Mouse (Mus musculus) lung, postnatal 0 days (tissue): ENCODE measurements around the gene Rpsa. TPM values are rescaled to one million over a fixed set of nuclear protein-coding genes. Genes with fewer than 3 reads are reported as not detected.
A peak's percentile ranks its signal among the peaks of the same experiment; 100 is the strongest.

Source experiments
- ATAC-seq: fragments of 200-750 bp; cut with Nextera tagmentation; 2 replicates; pipeline ENCODE4 v1.8.0; 2017; ENCODE audit warnings: moderate library complexity
- DNase-seq: peaks from one replicate; pipeline ENCODE4 v3.0.0-alpha.2; 2016; ENCODE audit warnings: low spot score
- H3K27ac ChIP-seq: fragments of 300-500 bp; sonication (generic); 2 replicates; pipeline ENCODE4 v1.5.1; 2014; ENCODE audit warnings: antibody characterized with exemption, mild to moderate bottlenecking, low read length, mixed read lengths
- H3K27me3 ChIP-seq: fragments of 300-500 bp; sonication (generic); replicated peaks from 2 replicates; pipeline ENCODE4 v1.6.1; 2014; ENCODE audit warnings: low read length, mixed read lengths; ENCODE audit not compliant: insufficient read depth
- H3K36me3 ChIP-seq: fragments of 300-500 bp; sonication (generic); 2 replicates; pipeline ENCODE4 v1.6.1; 2014; ENCODE audit warnings: low read length, mixed read lengths; ENCODE audit not compliant: insufficient read depth
- H3K4me1 ChIP-seq: fragments of 300-500 bp; sonication (generic); 2 replicates; pipeline ENCODE4 v1.6.1; 2014; ENCODE audit warnings: antibody characterized with exemption, low read depth, low read length, mixed read lengths; ENCODE audit not compliant: insufficient read depth
- H3K4me2 ChIP-seq: fragments of 300-500 bp; sonication (generic); replicated peaks from 2 replicates; pipeline ENCODE4 v1.6.1; 2014; ENCODE audit warnings: low read depth, mild to moderate bottlenecking, low read length, moderate library complexity, mixed read lengths
- H3K4me3 ChIP-seq: fragments of 300-500 bp; sonication (generic); 2 replicates; pipeline ENCODE4 v1.5.1; 2014; ENCODE audit warnings: low read depth, low read length
- H3K9ac ChIP-seq: fragments of 300-500 bp; sonication (generic); replicated peaks from 2 replicates; pipeline ENCODE4 v1.6.1; 2014; ENCODE audit warnings: low read depth, mild to moderate bottlenecking
- H3K9me3 ChIP-seq: fragments of 300-500 bp; sonication (generic); 2 replicates; pipeline ENCODE4 v1.6.1; 2016; ENCODE audit warnings: low read length, mixed read lengths
- CTCF ChIP-seq: IDR thresholded peaks from 2 replicates; pipeline ENCODE4 v1.5.1; 2016; ENCODE audit warnings: antibody characterized with exemption, mild to moderate bottlenecking
- EP300 ChIP-seq: IDR thresholded peaks from 2 replicates; pipeline ENCODE4 v1.6.1; 2016; ENCODE audit warnings: antibody characterized with exemption, mild to moderate bottlenecking, control low read depth
- WGBS: fragments of 180-500 bp; shearing (Covaris S2); extraction: QIAGEN DNeasy Blood & Tissue Kit; methylation state at CpG from one replicate; pipeline ENCODE4 v1.1.7; 2014; 5-methylcytosine and 5-hydroxymethylcytosine counted together
- polyA plus RNA-seq: library from polyadenylated mRNA; unstranded; fragments of >200 nt; fragmentation: Nextera tagmentation; extraction: Ambion mirVana; gene quantifications from 2 replicates; pipeline ENCODE4 v1.2.1, GENCODE M21; 2015

Rpsa gene
- 616 and 675 TPM in 2 replicates for polyA plus RNA-seq

GRCm38 (mm10) chr9:120127538-120128251 is at the start of gene Rpsa:
Gene Rpsa (plus strand): TSS chr9:120127689.
- WGBS: under 1% methylated on average over 69 of the region's 72 CpGs
- TF ChIP-seq EP300: no peak
- TF ChIP-seq CTCF: no peak; the same call in 1 of the 2 replicates
- Histone ChIP-seq H3K4me1 (no peaks in the 10 kb centered on the region), H3K36me3 (peaks cover 19% of the 10 kb centered on the region), H3K27ac (peak within 1 kb of the TSS; percentile 91), H3K9ac (peak within 1 kb of the TSS; percentile 90), H3K9me3 (no peaks in the 10 kb centered on the region), H3K4me3 (peak within 1 kb of the TSS; percentile 79), H3K27me3 (no peaks in the 10 kb centered on the region), H3K4me2 (peak within 1 kb of the TSS; percentile 73)
- ATAC-seq (peak; percentile 98), DNase-seq (peak; percentile 99)

GRCm38 (mm10) chr9:120078241-120078640 is 49.2 kb upstream of the Rpsa start:
- Histone ChIP-seq H3K9me3 (no peaks in the 10 kb centered on the region), H3K27ac (no peak overlapping the region), H3K9ac (no peak overlapping the region), H3K36me3 (no peaks in the 10 kb centered on the region), H3K4me2 (no peak overlapping the region), H3K4me1 (no peaks in the 10 kb centered on the region), H3K4me3 (no peak overlapping the region), H3K27me3 (no peaks in the 10 kb centered on the region)
- DNase-seq: no peak
- TF ChIP-seq EP300 (no peak), CTCF (no peak)
- WGBS: 75% methylated on average over 3 of the region's 3 CpGs
- ATAC-seq: no peak

GRCm38 (mm10) chr9:120079901-120080300 is 47.6 kb upstream of the Rpsa start:
- ATAC-seq (no peak), DNase-seq (no peak)
- Histone ChIP-seq H3K4me2 (no peak overlapping the region), H3K36me3 (no peaks in the 10 kb centered on the region), H3K27ac (no peak overlapping the region), H3K4me3 (no peak overlapping the region), H3K9me3 (no peaks in the 10 kb centered on the region), H3K27me3 (no peaks in the 10 kb centered on the region), H3K4me1 (no peaks in the 10 kb centered on the region), H3K9ac (no peak overlapping the region)
- 49% methylated on average over 7 of the region's 7 CpGs for WGBS
- TF ChIP-seq CTCF (no peak), EP300 (no peak)

DNA sequence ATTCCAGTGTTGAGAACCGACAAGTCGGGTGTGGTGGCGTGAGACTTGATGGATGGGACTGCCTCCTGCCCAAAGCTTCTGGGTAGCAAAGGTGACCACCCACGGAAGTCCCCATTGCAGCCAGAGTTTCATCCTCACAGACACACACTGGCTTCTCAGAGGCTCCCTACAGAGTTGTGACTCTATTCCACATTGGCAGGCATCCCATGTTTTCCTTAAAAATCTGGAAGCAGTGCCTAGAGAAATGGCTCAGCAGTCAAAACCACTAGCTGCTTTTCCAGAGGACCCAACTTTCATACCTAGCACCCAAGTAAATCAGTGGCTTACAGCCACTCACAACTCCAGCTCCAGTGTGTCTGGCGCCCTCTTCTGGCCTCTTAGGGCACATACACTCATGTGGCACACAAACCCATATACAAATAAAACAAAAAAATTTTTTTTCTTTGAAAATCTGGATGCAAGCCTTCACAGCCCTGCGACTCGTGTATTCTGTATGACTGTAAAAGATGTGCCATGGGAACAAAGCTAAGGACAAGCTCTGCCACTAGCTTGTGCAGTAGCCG is 46.9 kb upstream of the Rpsa start:
- H3K9ac ChIP-seq: no peak overlapping the region
- ATAC-seq: no peak
- no peaks in the 10 kb centered on the region for H3K4me1 ChIP-seq
- DNase-seq: no peak
- H3K4me3 ChIP-seq: no peak overlapping the region
- 60% methylated on average over 8 of the region's 8 CpGs for WGBS
- H3K9me3 ChIP-seq: no peaks in the 10 kb centered on the region
- no peaks in the 10 kb centered on the region for H3K36me3 ChIP-seq
- TF ChIP-seq CTCF (no peak), EP300 (no peak)
- no peaks in the 10 kb centered on the region for H3K27me3 ChIP-seq
- no peak overlapping the region for H3K4me2 ChIP-seq
- H3K27ac ChIP-seq: no peak overlapping the region

DNA sequence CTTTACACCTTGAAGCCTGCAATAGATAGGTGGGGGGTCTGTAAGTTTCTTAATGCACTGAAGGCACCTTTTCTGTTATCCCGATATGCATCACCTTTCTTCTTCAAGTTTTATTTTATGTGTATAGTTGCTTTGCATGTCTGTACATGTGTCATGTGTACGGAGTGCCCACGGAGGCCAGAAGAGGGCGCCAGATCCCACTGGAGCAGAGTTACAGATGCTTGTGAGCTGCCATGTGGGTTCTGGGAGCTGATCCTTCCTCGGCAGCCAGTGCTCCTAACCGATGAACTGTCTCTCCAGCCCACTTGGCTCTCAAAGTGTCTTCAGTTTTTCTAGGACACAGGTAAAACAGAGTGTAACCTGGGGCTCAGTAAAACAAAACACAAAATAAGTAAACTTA is 46.2 kb upstream of the Rpsa start:
- Histone ChIP-seq H3K36me3 (no peaks in the 10 kb centered on the region), H3K4me1 (no peaks in the 10 kb centered on the region), H3K27me3 (no peaks in the 10 kb centered on the region), H3K9me3 (no peaks in the 10 kb centered on the region), H3K4me2 (no peak overlapping the region), H3K27ac (no peak overlapping the region), H3K9ac (no peak overlapping the region), H3K4me3 (no peak overlapping the region)
- WGBS: 72% methylated on average over 6 of the region's 6 CpGs
- no peak for DNase-seq
- TF ChIP-seq CTCF (peak; percentile 15; the same call in 1 of the 2 replicates), EP300 (no peak)
- ATAC-seq: no peak

DNA sequence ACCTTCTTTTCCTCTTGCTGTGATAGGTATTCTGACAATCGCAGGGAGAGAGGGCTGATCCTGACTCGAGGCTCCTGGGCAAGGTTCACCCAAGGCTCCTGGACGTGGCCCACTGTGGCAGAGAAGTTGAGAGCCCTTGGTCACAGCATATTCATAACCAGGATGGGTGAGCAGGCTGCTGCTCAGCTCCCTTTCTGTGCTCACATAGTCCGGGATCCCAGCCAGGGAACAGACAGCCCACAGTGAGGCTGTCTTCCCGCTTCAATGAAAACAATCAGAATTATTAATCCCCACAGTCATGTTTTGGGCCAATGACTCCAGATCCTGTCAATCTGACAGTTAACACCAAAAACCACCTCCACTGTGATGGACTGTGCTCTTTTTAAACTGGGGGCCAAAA is 45.5 kb upstream of the Rpsa start:
- Histone ChIP-seq H3K9ac (no peak overlapping the region), H3K9me3 (no peaks in the 10 kb centered on the region), H3K4me2 (no peak overlapping the region), H3K27ac (no peak overlapping the region), H3K27me3 (no peaks in the 10 kb centered on the region), H3K4me3 (no peak overlapping the region), H3K4me1 (no peaks in the 10 kb centered on the region), H3K36me3 (no peaks in the 10 kb centered on the region)
- no peak for DNase-seq
- 63% methylated on average over 5 of the region's 5 CpGs for WGBS
- no peak for ATAC-seq
- TF ChIP-seq CTCF: no peak
- no peak for TF ChIP-seq EP300
